Mouse (Mus musculus) erythroblast, embryonic 14.5 days (primary cell): ENCODE measurements around the gene Sbf1. TPM values are rescaled to one million over a fixed set of nuclear protein-coding genes. Genes with fewer than 3 reads are reported as not detected.

ENCODE experiments used
- H3K27me3 ChIP-seq: 2 replicates; pipeline ENCODE4 v1.6.1; 2012; ENCODE audit warnings: inconsistent platforms; ENCODE audit not compliant: control insufficient read depth
- H3K36me3 ChIP-seq: 2 replicates; pipeline ENCODE4 v1.6.1; 2012; ENCODE audit warnings: mild to moderate bottlenecking, inconsistent platforms; ENCODE audit not compliant: control insufficient read depth
- H3K4me1 ChIP-seq: 2 replicates; pipeline ENCODE4 v1.6.1; 2012; ENCODE audit warnings: inconsistent platforms; ENCODE audit not compliant: control insufficient read depth
- H3K4me3 ChIP-seq: replicated peaks from 2 replicates; pipeline ENCODE3; 2012; ENCODE audit warnings: moderate library complexity, mild to moderate bottlenecking, inconsistent platforms
- H3K9me3 ChIP-seq: 2 replicates; pipeline ENCODE4 v1.6.1; 2012; ENCODE audit warnings: low read length, inconsistent platforms, mixed read lengths; ENCODE audit not compliant: control insufficient read depth
- GATA1 ChIP-seq: IDR thresholded peaks from 2 replicates; pipeline ENCODE4 v1.6.1; 2012; ENCODE audit warnings: low read length, inconsistent platforms, mixed read lengths
- TAL1 ChIP-seq: IDR thresholded peaks from 3 replicates; pipeline ENCODE4 v1.6.1; 2012; ENCODE audit warnings: low read length, inconsistent platforms, mixed read lengths
- polyA plus RNA-seq: library from polyadenylated mRNA; stranded (reverse); fragments of >175 nt; gene quantifications from 2 replicates; pipeline ENCODE4 v1.2.3, GENCODE M21; 2012

Gene Sbf1
- polyA plus RNA-seq, 1 experiment = 28.7 TPM

GRCm38 (mm10) chr15:89275497-89275896 is 39.6 kb downstream of the Sbf1 start:
- Histone ChIP-seq H3K9me3 (no peaks in the 10 kb centered on the region), H3K4me3 (no peak overlapping the region), H3K4me1 (no peaks in the 10 kb centered on the region), H3K27me3 (no peaks in the 10 kb centered on the region), H3K36me3 (peaks cover 89% of the 10 kb centered on the region)
- TF ChIP-seq GATA1 (no peak), TAL1 (no peak)

- TF ChIP-seq GATA1 = no peak
- no peak for TF ChIP-seq TAL1
- no peaks in the 10 kb centered on the region for H3K27me3 ChIP-seq
- peaks cover 82% of the 10 kb centered on the region for H3K36me3 ChIP-seq
- no peak overlapping the region for H3K4me3 ChIP-seq
- H3K9me3 ChIP-seq = no peaks in the 10 kb centered on the region
- H3K4me1 ChIP-seq = no peaks in the 10 kb centered on the region
These were observed 50.6 kb downstream of the Sbf1 start for GRCm38 (mm10) chr15:89264485-89264884.

GRCm38 (mm10) chr15:89258997-89259396 is 56.1 kb downstream of the Sbf1 start:
- Histone ChIP-seq H3K9me3 (no peaks in the 10 kb centered on the region), H3K36me3 (peaks cover 89% of the 10 kb centered on the region), H3K27me3 (no peaks in the 10 kb centered on the region), H3K4me1 (no peaks in the 10 kb centered on the region), H3K4me3 (no peak overlapping the region)
- no peak for TF ChIP-seq TAL1
- TF ChIP-seq GATA1 = no peak

GRCm38 (mm10) chr15:89255330-89255729 is 59.8 kb downstream of the Sbf1 start:
- TF ChIP-seq GATA1 (no peak), TAL1 (no peak)
- Histone ChIP-seq H3K36me3 (peaks cover 95% of the 10 kb centered on the region), H3K27me3 (no peaks in the 10 kb centered on the region), H3K9me3 (no peaks in the 10 kb centered on the region), H3K4me1 (no peaks in the 10 kb centered on the region), H3K4me3 (no peak overlapping the region)

GRCm38 (mm10) chr15:89249063-89249462 is 66.0 kb downstream of the Sbf1 start:
- no peak overlapping the region for H3K4me3 ChIP-seq

GRCm38 (mm10) chr15:89241025-89241424 is 74.1 kb downstream of the Sbf1 start:
- Histone ChIP-seq H3K27me3 (no peaks in the 10 kb centered on the region), H3K36me3 (peaks cover 70% of the 10 kb centered on the region)
- TF ChIP-seq GATA1 (no peak), TAL1 (no peak)

More at GRCm38 (mm10) chr15:89249063-89249462, 66.0 kb downstream of the Sbf1 start:
- Histone ChIP-seq H3K9me3 (no peaks in the 10 kb centered on the region), H3K4me1 (no peaks in the 10 kb centered on the region), H3K36me3 (peaks cover 85% of the 10 kb centered on the region), H3K27me3 (no peaks in the 10 kb centered on the region)
- TF ChIP-seq GATA1 (no peak), TAL1 (no peak)

GRCm38 (mm10) chr15:89239751-89240392 is 75.2 kb downstream of the Sbf1 start:
- Histone ChIP-seq H3K9me3 (no peaks in the 10 kb centered on the region), H3K4me3 (no peak overlapping the region), H3K4me1 (peaks cover 11% of the 10 kb centered on the region), H3K36me3 (peaks cover 67% of the 10 kb centered on the region), H3K27me3 (no peaks in the 10 kb centered on the region)
- TF ChIP-seq GATA1 (no peak), TAL1 (no peak)

More at GRCm38 (mm10) chr15:89241025-89241424, 74.1 kb downstream of the Sbf1 start:
- H3K4me3 ChIP-seq = no peak overlapping the region
- H3K9me3 ChIP-seq = no peaks in the 10 kb centered on the region
- H3K4me1 ChIP-seq = peaks cover 11% of the 10 kb centered on the region

Other genes starting within 250 kb of the Sbf1 start
- gene Trabd, start 240.2 kb downstream of the Sbf1 start, polyA plus RNA-seq = 1.7 and 1.9 TPM in 2 replicates
- 0.19 and 0.34 TPM in 2 replicates for gene Selenoo, start 226.2 kb downstream of the Sbf1 start, polyA plus RNA-seq
- 4.4 and 4.8 TPM in 2 replicates for gene Tubgcp6, start 192.2 kb downstream of the Sbf1 start, polyA plus RNA-seq
- 0.33 and 0.64 TPM in 2 replicates for gene Hdac10, start 186.6 kb downstream of the Sbf1 start, polyA plus RNA-seq
- 0.02 and 0.03 TPM in 2 replicates for gene Mapk12, start 174.6 kb downstream of the Sbf1 start, polyA plus RNA-seq
- 0.02 TPM in 1 of 2 replicates, not detected in the other for gene Mapk11, start 165.7 kb downstream of the Sbf1 start, polyA plus RNA-seq
- 0.86 and 1.1 TPM in 2 replicates for gene Plxnb2, start 134.5 kb downstream of the Sbf1 start, polyA plus RNA-seq
- 0.62 and 0.88 TPM in 2 replicates for gene Dennd6b, start 118.8 kb downstream of the Sbf1 start, polyA plus RNA-seq
- gene Ppp6r2, start 103.8 kb downstream of the Sbf1 start, polyA plus RNA-seq = 9.5 and 14.5 TPM in 2 replicates
- 0.27 and 0.53 TPM in 2 replicates for gene Adm2, start 7.4 kb upstream of the Sbf1 start, polyA plus RNA-seq
- gene Miox, start 19.1 kb upstream of the Sbf1 start, polyA plus RNA-seq = not detected in 2 replicates
- 29.8 and 31.5 TPM in 2 replicates for gene Lmf2, start 40.3 kb upstream of the Sbf1 start, polyA plus RNA-seq
- gene Ncaph2, start 40.4 kb upstream of the Sbf1 start, polyA plus RNA-seq = 17.1 and 19.8 TPM in 2 replicates
- 0.47 and 0.81 TPM in 2 replicates for gene Sco2, start 58.5 kb upstream of the Sbf1 start, polyA plus RNA-seq
- 0.16 and 0.17 TPM in 2 replicates for gene Tymp, start 61.7 kb upstream of the Sbf1 start, polyA plus RNA-seq
- gene Odf3b, start 64.0 kb upstream of the Sbf1 start, polyA plus RNA-seq = 0.44 and 0.65 TPM in 2 replicates
- not detected in 2 replicates for gene Klhdc7b, start 69.6 kb upstream of the Sbf1 start, polyA plus RNA-seq
- not detected in 2 replicates for gene Syce3, start 95.2 kb upstream of the Sbf1 start, polyA plus RNA-seq
- 0.08 TPM in 1 of 2 replicates, not detected in the other for gene Cpt1b, start 110.6 kb upstream of the Sbf1 start, polyA plus RNA-seq
- 0.03 and 0.05 TPM in 2 replicates for gene C730034F03Rik, start 114.3 kb upstream of the Sbf1 start, polyA plus RNA-seq
- gene Gm44502, start 114.4 kb upstream of the Sbf1 start, polyA plus RNA-seq = 0.08 and 0.15 TPM in 2 replicates
- 19.2 and 20.4 TPM in 2 replicates for gene Chkb, start 114.6 kb upstream of the Sbf1 start, polyA plus RNA-seq
- not detected in 2 replicates for gene Mapk8ip2, start 138.6 kb upstream of the Sbf1 start, polyA plus RNA-seq
- gene Arsa, start 162.1 kb upstream of the Sbf1 start, polyA plus RNA-seq = 0.30 and 0.59 TPM in 2 replicates
- 0.08 and 0.16 TPM in 2 replicates for gene Shank3, start 184.3 kb upstream of the Sbf1 start, polyA plus RNA-seq